Mouse (Mus musculus) forebrain, embryonic 16.5 days (tissue): ENCODE results near the gene Fstl1. TPM values are rescaled to one million over a fixed set of nuclear protein-coding genes. Genes with fewer than 3 reads are reported as not detected.

ENCODE experiments used
- ATAC-seq: fragments of 200-750 bp; cut with Nextera tagmentation; 2 replicates; pipeline ENCODE4 v1.8.0; 2017; ENCODE audit warnings: mild to moderate bottlenecking, moderate library complexity
- H3K27ac ChIP-seq: fragments of 300-500 bp; sonication (generic); 2 replicates; pipeline ENCODE4 v1.5.1; 2014; ENCODE audit warnings: low read length, control low read depth
- H3K27me3 ChIP-seq: fragments of 300-500 bp; sonication (generic); replicated peaks from 2 replicates; pipeline ENCODE4 v1.6.1; 2014; ENCODE audit warnings: low read length; ENCODE audit not compliant: control insufficient read depth, insufficient read depth
- H3K36me3 ChIP-seq: fragments of 300-500 bp; sonication (generic); 2 replicates; pipeline ENCODE4 v1.6.1; 2014; ENCODE audit not compliant: control insufficient read depth, insufficient read depth
- H3K4me1 ChIP-seq: fragments of 300-500 bp; sonication (generic); replicated peaks from 2 replicates; pipeline ENCODE4 v1.6.1; 2014; ENCODE audit warnings: low read length; ENCODE audit not compliant: control insufficient read depth, insufficient read depth
- H3K4me2 ChIP-seq: fragments of 300-500 bp; sonication (generic); 2 replicates; pipeline ENCODE4 v1.6.1; 2014; ENCODE audit warnings: mild to moderate bottlenecking, low read length, control low read depth
- H3K4me3 ChIP-seq: fragments of 300-500 bp; sonication (generic); replicated peaks from 2 replicates; pipeline ENCODE4 v1.5.1; 2014; ENCODE audit warnings: mild to moderate bottlenecking, low read length, control low read depth
- H3K9ac ChIP-seq: fragments of 300-500 bp; sonication (generic); replicated peaks from 2 replicates; pipeline ENCODE4 v1.6.1; 2014; ENCODE audit warnings: low read depth, low read length, control low read depth
- H3K9me3 ChIP-seq: fragments of 300-500 bp; sonication (generic); 2 replicates; pipeline ENCODE4 v1.6.1; 2016; ENCODE audit warnings: low read length; ENCODE audit not compliant: control insufficient read depth
- WGBS: fragments of 180-500 bp; shearing (Covaris S2); extraction: QIAGEN DNeasy Blood & Tissue Kit; methylation state at CpG from one replicate; pipeline ENCODE4 v1.1.7; 2014; 5-methylcytosine and 5-hydroxymethylcytosine counted together
- polyA plus RNA-seq: library from polyadenylated mRNA; unstranded; fragments of >200 nt; fragmentation: Nextera tagmentation; extraction: Ambion mirVana; gene quantifications from 2 replicates; pipeline ENCODE4 v1.2.1, GENCODE M21; 2015

The Fstl1 gene
- polyA plus RNA-seq, 1 experiment from 2014 or later: 75.6 TPM

GRCm38 (mm10) chr16:37857495-37857894 lies 80.8 kb downstream of the Fstl1 start:
- Histone ChIP-seq H3K9ac (no peak overlapping the region), H3K9me3 (0 out of 2 replicates have a peak, but pooled peaks cover 3% of the 10 kb centered on the region), H3K4me2 (no peak overlapping the region), H3K4me1 (no peaks in the 10 kb centered on the region), H3K4me3 (no peak overlapping the region), H3K27ac (no peak overlapping the region), H3K27me3 (no peaks in the 10 kb centered on the region), H3K36me3 (no peaks in the 10 kb centered on the region)
- no peak for ATAC-seq
- WGBS: 66% methylated on average over 8 of the region's 8 CpGs

DNA sequence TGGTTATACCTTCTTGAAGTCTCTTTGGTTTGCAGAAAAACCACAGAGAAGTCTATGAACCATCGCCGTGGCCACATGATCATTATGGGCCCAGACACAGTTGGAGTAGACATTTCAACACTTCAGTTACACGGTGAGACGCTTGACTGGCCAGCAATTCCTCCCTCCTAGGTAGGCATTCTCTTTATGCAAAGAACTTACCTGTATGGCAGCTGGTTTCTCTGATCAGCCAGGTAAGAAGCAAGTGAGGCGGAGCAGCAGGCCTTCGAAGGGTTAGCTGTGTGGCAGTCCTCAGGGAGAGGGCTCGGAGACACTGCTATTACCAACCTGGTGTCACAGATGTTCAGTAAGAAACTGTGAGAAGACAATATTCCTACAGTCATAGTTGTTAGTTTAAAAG lies 83.5 kb downstream of the Fstl1 start:
- H3K36me3 ChIP-seq: no peaks in the 10 kb centered on the region
- no peak for ATAC-seq
- no peak overlapping the region for H3K4me3 ChIP-seq
- no peaks in the 10 kb centered on the region for H3K27me3 ChIP-seq
- no peak overlapping the region for H3K4me2 ChIP-seq
- WGBS: 89% methylated on average over 7 of the region's 7 CpGs
- H3K9me3 ChIP-seq: 0 out of 2 replicates have a peak, but pooled peaks cover 5% of the 10 kb centered on the region
- no peaks in the 10 kb centered on the region for H3K4me1 ChIP-seq
- H3K9ac ChIP-seq: no peak overlapping the region
- H3K27ac ChIP-seq: no peak overlapping the region

DNA sequence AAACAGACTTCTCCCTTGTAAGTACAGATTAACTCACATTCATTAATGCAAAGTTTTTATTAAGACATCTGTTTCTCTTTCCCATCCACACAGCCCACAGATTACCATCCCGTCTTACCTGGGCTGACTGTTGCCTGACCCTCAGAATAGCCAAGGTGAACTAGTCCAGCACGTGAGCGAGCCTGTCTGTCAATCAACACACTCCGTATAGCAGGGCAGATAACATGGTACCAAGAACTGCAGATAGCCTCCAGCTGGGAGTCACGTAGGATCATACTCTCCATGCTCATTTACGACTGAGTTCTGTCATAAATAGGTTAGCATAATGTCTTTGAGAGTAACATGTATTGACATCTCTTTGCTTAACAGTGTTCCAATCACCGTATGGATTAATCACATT lies 84.4 kb downstream of the Fstl1 start, which contains the start of gene Gm36028:
Gene Gm36028 (minus strand): TSS at position 118 of the 400 bp plus-strand sequence.
- 88% methylated on average over 7 of the region's 7 CpGs for WGBS
- Histone ChIP-seq H3K4me3 (no peak within 1 kb of the TSS), H3K4me2 (no peak within 1 kb of the TSS), H3K9ac (no peak within 1 kb of the TSS), H3K9me3 (0 out of 2 replicates have a peak, but pooled peaks cover 5% of the 10 kb centered on the region), H3K36me3 (no peaks in the 10 kb centered on the region), H3K27ac (no peak within 1 kb of the TSS), H3K4me1 (no peaks in the 10 kb centered on the region), H3K27me3 (no peaks in the 10 kb centered on the region)
- ATAC-seq: no peak

GRCm38 (mm10) chr16:37863876-37864275 lies 87.2 kb downstream of the Fstl1 start:
- H3K4me2 ChIP-seq: no peak overlapping the region
- H3K9me3 ChIP-seq: 0 out of 2 replicates have a peak, but pooled peaks cover 5% of the 10 kb centered on the region
- no peak overlapping the region for H3K27ac ChIP-seq
- ATAC-seq: no peak
- H3K4me3 ChIP-seq: no peak overlapping the region
- 88% methylated on average over 3 of the region's 3 CpGs for WGBS
- H3K36me3 ChIP-seq: no peaks in the 10 kb centered on the region
- H3K27me3 ChIP-seq: no peaks in the 10 kb centered on the region
- H3K4me1 ChIP-seq: peaks cover 5% of the 10 kb centered on the region; the same call in 1 of the 2 replicates
- H3K9ac ChIP-seq: no peak overlapping the region

DNA sequence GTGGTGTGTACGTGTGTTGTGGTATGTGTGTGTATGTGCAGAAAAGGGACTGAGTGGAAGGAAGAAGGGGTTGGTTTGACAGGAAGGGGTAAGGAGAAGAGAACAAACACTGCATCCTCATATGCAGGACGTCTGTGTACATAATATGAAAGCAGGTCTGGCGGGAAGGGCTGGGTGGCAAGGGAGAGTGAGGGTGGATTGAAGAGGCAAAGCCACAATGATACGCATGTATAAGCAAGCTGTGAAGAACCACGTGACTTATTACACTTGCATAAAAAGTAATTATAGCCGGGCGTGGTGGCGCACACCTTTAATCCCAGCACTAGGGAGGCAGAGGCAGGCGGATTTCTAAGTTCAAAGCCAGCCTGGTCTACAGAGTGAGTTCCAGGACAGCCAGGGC lies 89.2 kb downstream of the Fstl1 start:
- Histone ChIP-seq H3K4me2 (no peak overlapping the region), H3K4me3 (no peak overlapping the region), H3K27me3 (no peaks in the 10 kb centered on the region), H3K9me3 (0 out of 2 replicates have a peak, but pooled peaks cover 5% of the 10 kb centered on the region), H3K4me1 (peaks cover 17% of the 10 kb centered on the region), H3K9ac (no peak overlapping the region), H3K36me3 (no peaks in the 10 kb centered on the region), H3K27ac (no peak overlapping the region)
- 82% methylated on average over 9 of the region's 9 CpGs for WGBS
- ATAC-seq: no peak

- H3K27me3 ChIP-seq: no peaks in the 10 kb centered on the region
- peak; percentile 97 for ATAC-seq
- H3K9me3 ChIP-seq: no peaks in the 10 kb centered on the region
- H3K36me3 ChIP-seq: no peaks in the 10 kb centered on the region
- under 1% methylated on average over 73 of the region's 86 CpGs for WGBS
- peak within 1 kb of the TSS; percentile 91 for H3K9ac ChIP-seq
- H3K27ac ChIP-seq: peak within 1 kb of the TSS; percentile 99
- H3K4me3 ChIP-seq: peak within 1 kb of the TSS; percentile 72
- H3K4me2 ChIP-seq: peak within 1 kb of the TSS; percentile 86
- H3K4me1 ChIP-seq: peaks cover 25% of the 10 kb centered on the region
Observed at GRCm38 (mm10) chr16:37867791-37868505, 91.3 kb downstream of the Fstl1 start, which contains the start of gene Lrrc58. Gene Lrrc58 (plus strand): TSS chr16:37868389.

- Histone ChIP-seq H3K4me3 (peak overlapping the region; percentile 72), H3K27ac (peak overlapping the region; percentile 99), H3K4me1 (peaks cover 25% of the 10 kb centered on the region), H3K36me3 (no peaks in the 10 kb centered on the region), H3K27me3 (no peaks in the 10 kb centered on the region), H3K9ac (peak overlapping the region; percentile 91), H3K9me3 (no peaks in the 10 kb centered on the region), H3K4me2 (peak overlapping the region; percentile 86)
- ATAC-seq: peak; percentile 81
- 0% methylated on average over 82 of the region's 87 CpGs for WGBS
Observed at GRCm38 (mm10) chr16:37868506-37869469, 92.1 kb downstream of the Fstl1 start.

GRCm38 (mm10) chr16:37869470-37870231 lies 93.0 kb downstream of the Fstl1 start:
- H3K4me1 ChIP-seq: peaks cover 25% of the 10 kb centered on the region
- no peaks in the 10 kb centered on the region for H3K9me3 ChIP-seq
- H3K27ac ChIP-seq: peak overlapping the region; percentile 99
- peak overlapping the region; percentile 86 for H3K4me2 ChIP-seq
- H3K27me3 ChIP-seq: no peaks in the 10 kb centered on the region
- peak overlapping the region; percentile 72 for H3K4me3 ChIP-seq
- peak overlapping the region; percentile 91 for H3K9ac ChIP-seq
- ATAC-seq: no peak
- 23% methylated on average over 4 of the region's 4 CpGs for WGBS
- H3K36me3 ChIP-seq: no peaks in the 10 kb centered on the region
